8 mouse cellular contexts compared by ENCODE assay signal in genomic region chr19:10525910-10526309, GRCm38 (mm10). TPM values are rescaled to one million over a fixed set of nuclear protein-coding genes. Genes with fewer than 3 reads are reported as not detected.
DNase-seq lines count a peak whose midpoint lies in the region; ATAC-seq and TF ChIP-seq lines count a peak whose summit lies in the region.

Gene Sdhaf2, minus strand, starts transcription at chr19:10526142.

- peak; percentile 73 for TF ChIP-seq CTCF in kidney, postnatal 0 days (IDR thresholded peaks at IDR 0.05; ENCODE audit: low read depth)
- TF ChIP-seq CTCF in small intestine, adult 2 months (IDR thresholded peaks at IDR 0.05; ENCODE audit: extremely low read depth, insufficient read length, insufficient replicate concordance, low read depth, low read length) = no peak

- peak within 1 kb of the TSS; percentile 100 for H3K27ac ChIP-seq in kidney, postnatal 0 days
- H3K27ac ChIP-seq in forebrain, embryonic 10.5 days = peak within 1 kb of the TSS; percentile 100
- H3K27ac ChIP-seq in small intestine, adult 2 months (ENCODE audit: insufficient read depth, low read depth, low read length) = peak within 1 kb of the TSS; percentile 100

- ATAC-seq in kidney, postnatal 0 days (replicated peaks; ENCODE audit: low FRiP score, low read depth) = no peak
- ATAC-seq in megakaryocyte, adult 5-6 weeks (ENCODE audit: poor library complexity, severe bottlenecking) = 0 out of 2 replicates have a peak, but pooled peaks have one; percentile 31

- peak; percentile 91 for DNase-seq in kidney, postnatal 0 days (ENCODE audit: low spot score)
- no peak for DNase-seq in kidney, adult 18-20 months
- DNase-seq in adrenal gland, postnatal 4 days (ENCODE audit: low spot score in 2 of 2) = no peak
- no peak for DNase-seq in forebrain, embryonic 10.5 days (ENCODE audit: extremely low spot score, low spot score)
- no peak for DNase-seq in heart, postnatal 25 days (ENCODE audit: low spot score)
- peak; percentile 9 for DNase-seq in left cerebral cortex, adult 11 months (ENCODE audit: low spot score)

- no peak for TF ChIP-seq POLR2A in small intestine, adult 2 months (IDR thresholded peaks at IDR 0.05; ENCODE audit: low read depth, low read length)

- WGBS in kidney, postnatal 0 days = under 1% methylated on average over 11 of the region's 11 CpGs
- WGBS in forebrain, embryonic 10.5 days = under 1% methylated on average over 11 of the region's 11 CpGs
- WGBS in small intestine, adult 2 months = under 1% methylated on average over 11 of the region's 11 CpGs

- H3K4me1 ChIP-seq in kidney, postnatal 0 days (replicated peaks; ENCODE audit: insufficient read depth, low read length) = peaks cover 23% of the 10 kb centered on the region
- H3K4me1 ChIP-seq in forebrain, embryonic 10.5 days = peaks cover 37% of the 10 kb centered on the region
- no peaks in the 10 kb centered on the region for H3K4me1 ChIP-seq in small intestine, adult 2 months (ENCODE audit: control insufficient read depth, insufficient read depth, insufficient read length, low read length)

- intact Hi-C loops in heart, postnatal 25 days (cut with DNase I) = loop anchor here (2.0 kb wide), 1 partner anchor 29 kb away; no protein-coding TSS in a partner anchor

- H3K9me3 ChIP-seq in kidney, postnatal 0 days (replicated peaks; ENCODE audit: low read length) = no peaks in the 10 kb centered on the region
- no peaks in the 10 kb centered on the region for H3K9me3 ChIP-seq in forebrain, embryonic 10.5 days

- peak within 1 kb of the TSS; percentile 63 for H3K4me2 ChIP-seq in kidney, postnatal 0 days (ENCODE audit: low read length)

- H3K36me3 ChIP-seq in kidney, postnatal 0 days (ENCODE audit: insufficient read depth, low read length) = peaks cover 11% of the 10 kb centered on the region; the same call in 1 of the 2 replicates
- H3K36me3 ChIP-seq in forebrain, embryonic 10.5 days (replicated peaks) = peaks cover 45% of the 10 kb centered on the region
- H3K36me3 ChIP-seq in small intestine, adult 2 months (ENCODE audit: control insufficient read depth, insufficient read depth, low read length) = peaks cover 10% of the 10 kb centered on the region

- peak within 1 kb of the TSS; percentile 91 for H3K4me3 ChIP-seq in kidney, postnatal 0 days (replicated peaks; ENCODE audit: low read depth, low read length)
- H3K4me3 ChIP-seq in forebrain, embryonic 10.5 days = peak within 1 kb of the TSS; percentile 96
- H3K4me3 ChIP-seq in small intestine, adult 2 months (ENCODE audit: low read depth, low read length) = peak within 1 kb of the TSS; percentile 99

- peak within 1 kb of the TSS; percentile 100 for H3K9ac ChIP-seq in kidney, postnatal 0 days (ENCODE audit: low read depth, low read length)

- no peaks in the 10 kb centered on the region for H3K27me3 ChIP-seq in kidney, postnatal 0 days (ENCODE audit: insufficient read depth, low read length)
- no peaks in the 10 kb centered on the region for H3K27me3 ChIP-seq in forebrain, embryonic 10.5 days (ENCODE audit: poor library complexity, severe bottlenecking)
- no peaks in the 10 kb centered on the region for H3K27me3 ChIP-seq in small intestine, adult 2 months (ENCODE audit: control insufficient read depth, insufficient read depth, low read length)

RNA-seq across cellular contexts. Expression of gene Sdhaf2, which starts in this region (rescaled TPM):
- 55.3 and 57.4 TPM in 2 replicates for polyA plus RNA-seq in kidney, postnatal 0 days (2015; fragmentation: Nextera tagmentation; extraction: Ambion mirVana)
- total RNA-seq in adrenal gland, postnatal 4 days (2021) = 10 to 100 TPM; 53.5 to 54.1 TPM
- 64.4 and 65.8 TPM in 2 replicates for polyA plus RNA-seq in forebrain, embryonic 10.5 days (2016; fragmentation: Nextera tagmentation; extraction: Ambion mirVana)
- 10 to 100 TPM; 71.6 to 72.2 TPM for total RNA-seq in heart, postnatal 25 days (2021)
- total RNA-seq in megakaryocyte, adult 5-6 weeks (2015) = 46.9 and 51.5 TPM in 2 replicates
- 54.6 and 55.9 TPM in 2 replicates for total RNA-seq in megakaryocyte, adult 5-6 weeks (2017)
- polyA plus RNA-seq in small intestine, adult 2 months (2012; rRNA removed) = 10.3 and 17.1 TPM in 2 replicates

Comparison
In these comparisons a context has a peak if more than half of its experiments do, and no peak if none do; other contexts are left out.
1. DNase-seq: peak in kidney, postnatal 0 days (single experiment) and left cerebral cortex, adult 11 months (single experiment); none in kidney, adult 18-20 months (single experiment), adrenal gland, postnatal 4 days (0 of 2), forebrain, embryonic 10.5 days (single experiment) and heart, postnatal 25 days (single experiment).
2. Peak in every context shown above with its lines, with median percentiles within 50 percentile points of each other: H3K27ac ChIP-seq and H3K4me3 ChIP-seq.